ENCODE assay signal across 14 mouse cellular contexts in the genomic region with DNA sequence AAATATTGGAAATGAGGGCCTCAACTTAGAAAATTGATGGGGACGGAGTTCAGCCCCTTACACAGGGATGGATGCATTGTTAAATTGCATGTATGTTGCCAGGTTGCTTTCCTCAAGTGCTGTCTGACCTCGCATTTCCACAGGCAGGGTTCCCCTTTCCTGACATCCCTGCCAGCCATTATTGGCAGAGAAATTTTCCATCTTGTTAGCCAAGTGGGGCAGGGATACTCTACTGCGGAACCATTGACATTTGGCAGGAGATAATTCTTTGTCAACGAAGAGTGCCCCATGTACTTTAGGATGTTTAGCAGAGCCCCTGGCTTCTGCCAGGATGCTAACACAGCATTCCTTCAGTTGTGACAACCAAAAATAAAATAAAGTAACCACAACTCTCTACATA.
DNase-seq lines count a peak whose midpoint lies in the region; ATAC-seq and TF ChIP-seq lines count a peak whose summit lies in the region.
"Had no signal": no experiment of that assay in that cellular context is flagged by ENCODE, and none has a peak within 500 bp of the region (broad histone marks: within the 10 kb centered on the region; RNA-seq: fewer than 3 reads in every experiment).

No protein-coding gene starts in this region.

- H3K27me3 ChIP-seq in heart, embryonic 10.5 days (ENCODE audit: insufficient read depth, poor library complexity, severe bottlenecking) = no peaks in the 10 kb centered on the region
- H3K27me3 ChIP-seq in midbrain, postnatal 0 days (ENCODE audit: insufficient read depth, low read length) = no peaks in the 10 kb centered on the region
- H3K27me3 ChIP-seq in midbrain, embryonic 10.5 days (ENCODE audit: low read depth, poor library complexity, severe bottlenecking) = no peaks in the 10 kb centered on the region
- H3K27me3 ChIP-seq: forebrain, embryonic 12.5 days; heart, embryonic 15.5 days; limb, embryonic 12.5 days; neural tube, embryonic 15.5 days had no signal

- H3K9ac ChIP-seq in midbrain, postnatal 0 days (replicated peaks; ENCODE audit: low read length, poor library complexity, severe bottlenecking) = no peak overlapping the region
- H3K9ac ChIP-seq: forebrain, embryonic 12.5 days; heart, embryonic 15.5 days; limb, embryonic 12.5 days; liver, postnatal 0 days; neural tube, embryonic 15.5 days had no signal

- H3K4me3 ChIP-seq in heart, embryonic 10.5 days = no peak overlapping the region
- H3K4me3 ChIP-seq in midbrain, postnatal 0 days (ENCODE audit: low read depth, low read length) = no peak overlapping the region
- H3K4me3 ChIP-seq in midbrain, embryonic 10.5 days = no peak overlapping the region
- H3K4me3 ChIP-seq: forebrain, embryonic 12.5 days; heart, embryonic 15.5 days; limb, embryonic 12.5 days; neural tube, embryonic 15.5 days had no signal

- DNase-seq in adrenal gland, postnatal 10 days = peak; percentile 73
- no peak for DNase-seq in adrenal gland, postnatal 4 days (ENCODE audit: low spot score in 2 of 2)
- peak; percentile 98 for DNase-seq in heart, adult 11 months
- DNase-seq in heart, embryonic 10.5 days (ENCODE audit: low spot score) = no peak
- peak; percentile 40 for DNase-seq in midbrain, postnatal 0 days (ENCODE audit: low spot score)
- no peak for DNase-seq in midbrain, embryonic 10.5 days (ENCODE audit: low spot score)
- peak; percentile 8 for DNase-seq in skeletal muscle tissue, adult 2 months (ENCODE audit: low read depth, low spot score)
- DNase-seq in right cerebral cortex, postnatal 14 days = no peak
- DNase-seq: kidney, postnatal 10 days; liver, postnatal 0 days had no signal

- 72% methylated on average over 4 of the region's 4 CpGs for whole genome bisulfite sequencing in heart, embryonic 10.5 days
- WGBS in midbrain, postnatal 0 days = 69% methylated on average over 4 of the region's 4 CpGs
- WGBS in midbrain, embryonic 10.5 days = 82% methylated on average over 4 of the region's 4 CpGs

- 0 out of 2 replicates have a peak, but pooled peaks cover under 1% of the 10 kb centered on the region for H3K4me1 ChIP-seq in heart, embryonic 10.5 days
- H3K4me1 ChIP-seq in midbrain, postnatal 0 days (ENCODE audit: insufficient read depth, low read length) = no peaks in the 10 kb centered on the region
- H3K4me1 ChIP-seq in midbrain, embryonic 10.5 days = no peaks in the 10 kb centered on the region
- H3K4me1 ChIP-seq: forebrain, embryonic 12.5 days; limb, embryonic 12.5 days; neural tube, embryonic 15.5 days had no signal

- no peaks in the 10 kb centered on the region for H3K9me3 ChIP-seq in heart, embryonic 10.5 days
- H3K9me3 ChIP-seq in midbrain, postnatal 0 days (ENCODE audit: low read length) = no peaks in the 10 kb centered on the region
- no peaks in the 10 kb centered on the region for H3K9me3 ChIP-seq in midbrain, embryonic 10.5 days (replicated peaks)
- H3K9me3 ChIP-seq: forebrain, embryonic 12.5 days; heart, embryonic 15.5 days; limb, embryonic 12.5 days; neural tube, embryonic 15.5 days had no signal

- H3K36me3 ChIP-seq in heart, embryonic 10.5 days = no peaks in the 10 kb centered on the region
- H3K36me3 ChIP-seq in midbrain, postnatal 0 days (ENCODE audit: insufficient read depth, low read length) = no peaks in the 10 kb centered on the region
- H3K36me3 ChIP-seq in midbrain, embryonic 10.5 days = no peaks in the 10 kb centered on the region
- H3K36me3 ChIP-seq: forebrain, embryonic 12.5 days; heart, embryonic 15.5 days; limb, embryonic 12.5 days; neural tube, embryonic 15.5 days had no signal

- no peak for TF ChIP-seq CTCF in midbrain, postnatal 0 days (IDR thresholded peaks at IDR 0.05)

- ATAC-seq in midbrain, postnatal 0 days (ENCODE audit: low FRiP score) = no peak
- ATAC-seq: liver, postnatal 0 days had no signal

- H3K4me2 ChIP-seq in midbrain, postnatal 0 days (ENCODE audit: low read depth, low read length, poor library complexity, severe bottlenecking) = no peak overlapping the region
- H3K4me2 ChIP-seq: forebrain, embryonic 12.5 days; heart, embryonic 15.5 days; limb, embryonic 12.5 days; neural tube, embryonic 15.5 days had no signal

- no peak overlapping the region for H3K27ac ChIP-seq in heart, embryonic 10.5 days
- no peak overlapping the region for H3K27ac ChIP-seq in midbrain, postnatal 0 days (ENCODE audit: low read depth, low read length)
- no peak overlapping the region for H3K27ac ChIP-seq in midbrain, embryonic 10.5 days (replicated peaks)
- H3K27ac ChIP-seq: forebrain, embryonic 12.5 days; heart, embryonic 15.5 days; limb, embryonic 12.5 days; neural tube, embryonic 15.5 days had no signal

Comparison
In these comparisons a context has a peak if more than half of its experiments do, and no peak if none do; other contexts are left out.
1. DNase-seq: peak in adrenal gland, postnatal 10 days (single experiment), heart, adult 11 months (single experiment), midbrain, postnatal 0 days (single experiment) and skeletal muscle tissue, adult 2 months (single experiment); none in adrenal gland, postnatal 4 days (0 of 2), heart, embryonic 10.5 days (single experiment), midbrain, embryonic 10.5 days (single experiment) and right cerebral cortex, postnatal 14 days (single experiment).